Mouse (Mus musculus): ENCODE measurements around the gene Arfrp1.

Gene Arfrp1

GRCm38 (mm10) chr2:181378701-181379100 is 13.5 kb upstream of the Arfrp1 start:
- no peak for DNase-seq (ENCODE audit: low spot score in 2 of 2)

GRCm38 (mm10) chr2:181377230-181377629 is 12.0 kb upstream of the Arfrp1 start:
- no peak for DNase-seq (ENCODE audit: low spot score in 2 of 2)

- DNase-seq (ENCODE audit: low spot score in 2 of 2), result no peak
Observed at GRCm38 (mm10) chr2:181375787-181376186, 10.6 kb upstream of the Arfrp1 start.

GRCm38 (mm10) chr2:181370001-181370400 is 4.8 kb upstream of the Arfrp1 start:
- DNase-seq (ENCODE audit: low spot score in 2 of 2), result no peak

GRCm38 (mm10) chr2:181365655-181366075 is 461 bp upstream of the Arfrp1 start:
- no peak for DNase-seq (ENCODE audit: low spot score in 2 of 2)

GRCm38 (mm10) chr2:181364487-181364859 is 731 bp downstream of the Arfrp1 start:
- no peak for DNase-seq (ENCODE audit: low spot score in 2 of 2)

GRCm38 (mm10) chr2:181363946-181364345 is 1.3 kb downstream of the Arfrp1 start:
- DNase-seq (ENCODE audit: low spot score in 2 of 2), result no peak

- no peak for DNase-seq (ENCODE audit: low spot score in 2 of 2)
Observed at GRCm38 (mm10) chr2:181356780-181357179, 8.4 kb downstream of the Arfrp1 start.

GRCm38 (mm10) chr2:181342766-181343165 is 22.4 kb downstream of the Arfrp1 start:
- no peak for DNase-seq (ENCODE audit: low spot score in 2 of 2)

GRCm38 (mm10) chr2:181340426-181340825 is 24.8 kb downstream of the Arfrp1 start:
- no peak for DNase-seq (ENCODE audit: low spot score in 2 of 2)

- DNase-seq (ENCODE audit: low spot score in 2 of 2), result peak; percentile 58 to 83
Observed at GRCm38 (mm10) chr2:181334023-181334422, 31.2 kb downstream of the Arfrp1 start.

GRCm38 (mm10) chr2:181332542-181332941 is 32.7 kb downstream of the Arfrp1 start:
- no peak for DNase-seq (ENCODE audit: low spot score in 2 of 2)

GRCm38 (mm10) chr2:181326098-181326497 is 39.1 kb downstream of the Arfrp1 start:
- no peak for DNase-seq (ENCODE audit: low spot score in 2 of 2)

- no peak for DNase-seq (ENCODE audit: low spot score in 2 of 2)
Observed at GRCm38 (mm10) chr2:181322136-181322535, 43.1 kb downstream of the Arfrp1 start.

GRCm38 (mm10) chr2:181320103-181320499 is 45.1 kb downstream of the Arfrp1 start:
- no peak for DNase-seq (ENCODE audit: low spot score in 2 of 2)

GRCm38 (mm10) chr2:181319248-181320102 is 45.7 kb downstream of the Arfrp1 start, which contains the start of gene Rtel1:
TSS of gene Rtel1 (plus strand) at chr2:181319739.
- DNase-seq (ENCODE audit: low spot score in 2 of 2), result peak; percentile 80 to 85

- DNase-seq (ENCODE audit: low spot score in 2 of 2), result peak; percentile 70 to 82
Observed at GRCm38 (mm10) chr2:181314080-181314810, 51.0 kb downstream of the Arfrp1 start, which contains the start of gene Stmn3. TSS of gene Stmn3 (minus strand) at chr2:181314500.

GRCm38 (mm10) chr2:181313344-181314079 is 51.7 kb downstream of the Arfrp1 start:
- peak in 1 of 2 experiments; percentile 51 for DNase-seq (ENCODE audit: low spot score in 2 of 2)

- DNase-seq (ENCODE audit: low spot score in 2 of 2), result no peak
Observed at GRCm38 (mm10) chr2:181313006-181313343, 52.2 kb downstream of the Arfrp1 start.

GRCm38 (mm10) chr2:181312435-181312834 is 52.8 kb downstream of the Arfrp1 start:
- no peak for DNase-seq (ENCODE audit: low spot score in 2 of 2)

Measured in frontal cortex, postnatal 36 days (tissue).